ENCODE assay signal across 8 mouse cellular contexts in genomic region chr4:154299541-154300271, GRCm38 (mm10). TPM values are rescaled to one million over a fixed set of nuclear protein-coding genes. Genes with fewer than 3 reads are reported as not detected.
A peak's percentile ranks its signal among the peaks of the same experiment; 100 is the strongest.
DNase-seq lines count a peak whose midpoint lies in the region; ATAC-seq lines count a peak whose summit lies in the region.

No protein-coding gene starts in this region.

- DNase-seq in urinary bladder, adult 18-20 months (ENCODE audit: low spot score in 2 of 2): peak; percentile 64 to 72
- no peak for DNase-seq in urinary bladder, postnatal 10 days (ENCODE audit: low spot score)
- peak; percentile 87 to 95 for DNase-seq in kidney, postnatal 25 days
- peak; percentile 73 to 89 for DNase-seq in lung, postnatal 4 days
- peak; percentile 84 for DNase-seq in yolk sac, embryonic 10.5 days (ENCODE audit: low spot score)
- DNase-seq in adrenal gland, adult 8-10 months: no peak
- no peak for DNase-seq in left cerebral cortex, adult 18-20 months (ENCODE audit: low spot score in 2 of 2)

- peak; percentile 32; the same call in 1 of the 2 replicates for ATAC-seq in granulocyte monocyte progenitor cell, adult 5-6 weeks (replicated peaks; ENCODE audit: poor library complexity, severe bottlenecking)

RNA-seq across cellular contexts. Expression of gene Arhgef16, which starts 1.8 kb away (rescaled TPM):
- total RNA-seq in granulocyte monocyte progenitor cell, adult 5-6 weeks (2014; fragmentation: Nextera tagmentation): not detected in 2 replicates
- not detected in 2 replicates for total RNA-seq in granulocyte monocyte progenitor cell, adult 5-6 weeks (2017)
- total RNA-seq in adrenal gland, adult 8-10 months (2022): under 1 TPM; 0.09 to 0.51 (median 0.32) TPM
- total RNA-seq in left cerebral cortex, adult 18-20 months (2021): 1 to 10 TPM; 1.2 TPM

RNA-seq across cellular contexts. Expression of gene B230104I21Rik, which starts 36.2 kb away (rescaled TPM):
- not detected in 2 replicates for total RNA-seq in granulocyte monocyte progenitor cell, adult 5-6 weeks (2014; fragmentation: Nextera tagmentation)
- not detected in 2 replicates for total RNA-seq in granulocyte monocyte progenitor cell, adult 5-6 weeks (2017)
- not detected for total RNA-seq in adrenal gland, adult 8-10 months (2022)
- total RNA-seq in left cerebral cortex, adult 18-20 months (2021): not detected

Comparison
In these comparisons a context has a peak if more than half of its experiments do, and no peak if none do; other contexts are left out.
1. DNase-seq: peak in urinary bladder, adult 18-20 months (2 of 2), kidney, postnatal 25 days (2 of 2), lung, postnatal 4 days (2 of 2) and yolk sac, embryonic 10.5 days (single experiment); none in urinary bladder, postnatal 10 days (single experiment), adrenal gland, adult 8-10 months (single experiment) and left cerebral cortex, adult 18-20 months (0 of 2).